Mouse (Mus musculus): ENCODE results near the gene Mns1.
"Not testable (repeated sequence)": the region's sequence is repeated elsewhere in the genome, so short reads cannot be mapped to it uniquely, and the experiment has no call there.

The Mns1 gene

GRCm38 (mm10) chr9:72437822-72438701 lies at the start of gene Mns1:
Mns1 (plus strand) TSS chr9:72438011.
- peak; percentile 94 for DNase-seq (ENCODE audit: low spot score in 2 of 2)

- DNase-seq (ENCODE audit: low spot score in 2 of 2): no peak
These were observed 48.9 kb upstream of the Mns1 start for GRCm38 (mm10) chr9:72388934-72389333.

- DNase-seq (ENCODE audit: low spot score in 2 of 2): no peak
These were observed 48.3 kb upstream of the Mns1 start for GRCm38 (mm10) chr9:72389431-72390002.

GRCm38 (mm10) chr9:72390321-72391077 lies 47.3 kb upstream of the Mns1 start:
- DNase-seq (ENCODE audit: low spot score in 2 of 2): no peak

- DNase-seq (ENCODE audit: low spot score in 2 of 2): peak in 1 of 2 experiments; percentile 20
These were observed 45.1 kb upstream of the Mns1 start for GRCm38 (mm10) chr9:72392686-72393085.

GRCm38 (mm10) chr9:72393238-72393637 lies 44.6 kb upstream of the Mns1 start:
- peak in 1 of 2 experiments; percentile 67 for DNase-seq (ENCODE audit: low spot score in 2 of 2)

- DNase-seq (ENCODE audit: low spot score in 2 of 2): peak in 1 of 2 experiments; percentile 23
These were observed 43.9 kb upstream of the Mns1 start for GRCm38 (mm10) chr9:72393869-72394341.

GRCm38 (mm10) chr9:72400121-72400520 lies 37.7 kb upstream of the Mns1 start:
- no peak for DNase-seq (ENCODE audit: low spot score in 2 of 2)

- not testable (repeated sequence) for DNase-seq (ENCODE audit: low spot score in 2 of 2)
These were observed 36.0 kb upstream of the Mns1 start for GRCm38 (mm10) chr9:72401769-72402168.

GRCm38 (mm10) chr9:72403421-72403820 lies 34.4 kb upstream of the Mns1 start:
- DNase-seq (ENCODE audit: low spot score in 2 of 2): no peak

GRCm38 (mm10) chr9:72404446-72404845 lies 33.4 kb upstream of the Mns1 start:
- DNase-seq (ENCODE audit: low spot score in 2 of 2): no peak

- no peak for DNase-seq (ENCODE audit: low spot score in 2 of 2)
These were observed 32.9 kb upstream of the Mns1 start for GRCm38 (mm10) chr9:72404934-72405333.

GRCm38 (mm10) chr9:72405882-72406638 lies 31.8 kb upstream of the Mns1 start:
- no peak for DNase-seq (ENCODE audit: low spot score in 2 of 2)

GRCm38 (mm10) chr9:72408131-72408586 lies 29.7 kb upstream of the Mns1 start:
- DNase-seq (ENCODE audit: low spot score in 2 of 2): peak; percentile 72 to 88

- DNase-seq (ENCODE audit: low spot score in 2 of 2): no peak
These were observed 28.2 kb upstream of the Mns1 start for GRCm38 (mm10) chr9:72409381-72410225.

- DNase-seq (ENCODE audit: low spot score in 2 of 2): no peak
These were observed 26.1 kb upstream of the Mns1 start for GRCm38 (mm10) chr9:72411746-72412145.

- no peak for DNase-seq (ENCODE audit: low spot score in 2 of 2)
These were observed 19.4 kb upstream of the Mns1 start for GRCm38 (mm10) chr9:72418443-72418842.

- no peak for DNase-seq (ENCODE audit: low spot score in 2 of 2)
These were observed 17.3 kb upstream of the Mns1 start for GRCm38 (mm10) chr9:72420490-72420889.

- DNase-seq (ENCODE audit: low spot score in 2 of 2): no peak
These were observed 15.5 kb upstream of the Mns1 start for GRCm38 (mm10) chr9:72422284-72422683.

GRCm38 (mm10) chr9:72422753-72423152 lies 15.1 kb upstream of the Mns1 start:
- DNase-seq (ENCODE audit: low spot score in 2 of 2): no peak
